Mouse (Mus musculus) left cerebral cortex, postnatal 4 days (tissue): ENCODE data around the gene Trim17. TPM values are rescaled to one million over a fixed set of nuclear protein-coding genes. Genes with fewer than 3 reads are reported as not detected.
A peak's percentile ranks its signal among the peaks of the same experiment; 100 is the strongest.

Source experiments
- DNase-seq: peaks from one replicate; pipeline ENCODE4 v3.0.0-alpha.2; 2022
- intact Hi-C: fragments of 180-260 bp; cut with DNase I; formaldehyde crosslinking; loops from one replicate; pipeline ENCODE4 v1.15.1; 2025
- total RNA-seq, 2 experiments: library from RNA; stranded (reverse); gene quantifications; 2 replicates each; pipeline ENCODE4 v1.2.3; 2021

The Trim17 gene
- total RNA-seq = 1 to 10 TPM; 1.8 to 2.0 TPM

DNA sequence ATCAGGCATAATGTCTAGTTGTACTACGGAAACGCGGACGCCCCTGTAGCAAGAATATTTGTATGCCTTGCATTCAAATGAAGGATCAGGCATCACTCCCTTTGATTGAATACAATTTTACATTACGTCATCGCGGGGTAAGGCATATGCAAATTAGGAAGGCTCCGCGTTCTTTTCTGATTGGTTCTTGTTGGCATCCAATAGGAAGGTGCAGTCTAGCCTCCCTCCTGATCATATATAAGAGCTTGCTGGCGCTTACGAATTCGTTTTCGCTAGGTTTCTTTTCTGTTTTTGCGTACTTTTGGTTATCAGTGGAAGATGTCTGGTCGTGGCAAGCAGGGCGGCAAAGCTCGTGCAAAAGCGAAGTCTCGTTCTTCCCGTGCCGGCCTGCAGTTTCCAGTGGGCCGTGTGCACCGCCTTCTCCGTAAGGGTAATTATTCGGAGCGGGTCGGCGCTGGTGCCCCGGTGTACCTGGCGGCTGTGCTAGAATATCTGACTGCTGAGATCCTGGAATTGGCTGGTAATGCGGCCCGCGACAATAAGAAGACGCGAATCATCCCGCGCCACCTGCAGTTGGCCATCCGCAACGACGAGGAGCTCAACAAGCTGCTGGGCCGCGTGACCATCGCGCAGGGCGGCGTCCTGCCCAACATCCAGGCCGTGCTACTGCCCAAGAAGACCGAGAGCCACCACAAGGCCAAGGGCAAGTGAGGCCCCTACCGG, at the start of gene Trim17, which contains the start of gene Hist3h2a:
Gene Trim17, plus strand, starts transcription at position 266 of the 723 bp plus-strand sequence.
Gene Hist3h2a, plus strand, starts transcription at position 266 of the 723 bp plus-strand sequence.
- peak; percentile 89 for DNase-seq
- intact Hi-C loops = loop anchor here (10.0 kb wide), 1 partner anchor 250 kb away; the partner anchor contains the start of genes 2310033P09Rik and Mrpl55

DNA sequence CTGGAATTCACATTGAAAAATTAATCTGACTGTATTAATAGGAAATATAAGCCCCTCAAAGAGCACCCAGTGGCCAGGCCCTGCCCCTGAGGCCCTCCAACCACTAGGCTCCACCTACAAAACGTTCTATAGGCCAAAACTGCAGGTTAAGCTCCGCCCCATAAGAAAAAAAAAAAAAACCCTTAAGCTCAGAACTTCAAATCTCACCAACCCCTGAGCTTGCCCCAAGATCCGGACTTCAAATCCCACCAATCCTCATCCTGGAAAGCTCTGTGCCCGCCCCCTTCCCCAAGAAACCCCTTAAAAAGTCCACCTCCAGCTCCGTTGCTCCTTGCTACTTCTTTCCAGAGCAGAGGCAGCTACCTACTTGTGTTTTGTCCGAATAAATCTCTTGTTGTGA, 49.6 kb upstream of the Trim17 start:
- intact Hi-C loops = no loop called here
- no peak for DNase-seq

DNA sequence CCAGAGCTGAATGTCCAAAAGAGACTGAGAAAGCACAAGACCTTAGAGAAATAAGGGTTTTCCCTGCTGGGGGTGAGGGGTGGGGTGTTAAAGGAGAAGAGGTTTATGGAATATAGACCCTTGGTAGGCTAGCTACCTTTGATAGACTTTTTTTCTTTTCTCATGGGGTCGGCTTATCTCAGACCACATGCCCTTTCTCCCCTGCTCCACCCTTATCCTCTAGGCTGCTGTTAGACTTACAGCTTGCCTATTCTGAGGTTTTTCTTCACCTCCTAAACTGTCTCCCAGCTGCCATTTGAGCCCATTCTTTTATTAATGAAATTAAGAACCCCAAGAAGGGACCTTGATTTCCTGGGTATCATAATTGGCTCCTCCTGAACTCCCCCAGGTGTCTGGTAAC, 40.7 kb upstream of the Trim17 start:
- DNase-seq = no peak
- intact Hi-C loops = no loop called here

DNA sequence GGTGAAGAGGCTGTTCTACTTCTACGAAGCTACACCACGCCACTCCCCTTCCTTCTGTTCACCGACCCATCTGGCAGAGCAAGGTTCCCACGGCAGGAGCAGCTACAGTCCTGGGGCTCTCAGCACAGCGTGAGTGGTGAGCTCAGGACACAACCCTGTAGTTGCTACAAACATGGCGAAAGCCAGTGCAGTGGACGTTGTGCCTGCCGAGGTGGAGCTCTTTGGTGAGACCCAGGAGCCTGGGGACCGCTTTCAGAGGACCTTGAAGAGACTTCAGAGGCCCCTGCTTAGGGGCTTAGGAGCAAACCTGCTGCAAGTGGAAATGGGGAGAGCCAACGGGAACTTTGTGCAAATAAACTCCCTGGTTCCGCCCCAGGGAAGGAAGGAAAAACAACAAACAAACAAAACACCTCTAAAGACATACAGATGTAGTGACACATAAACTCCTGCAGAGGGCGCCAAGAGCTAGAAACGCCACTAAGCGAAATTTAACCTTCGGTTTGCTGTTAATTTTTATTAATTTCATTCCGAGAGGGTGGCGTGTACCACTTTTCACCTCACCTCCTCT, 39.9 kb upstream of the Trim17 start:
- DNase-seq = peak; percentile 19
- intact Hi-C loops = no loop called here

DNA sequence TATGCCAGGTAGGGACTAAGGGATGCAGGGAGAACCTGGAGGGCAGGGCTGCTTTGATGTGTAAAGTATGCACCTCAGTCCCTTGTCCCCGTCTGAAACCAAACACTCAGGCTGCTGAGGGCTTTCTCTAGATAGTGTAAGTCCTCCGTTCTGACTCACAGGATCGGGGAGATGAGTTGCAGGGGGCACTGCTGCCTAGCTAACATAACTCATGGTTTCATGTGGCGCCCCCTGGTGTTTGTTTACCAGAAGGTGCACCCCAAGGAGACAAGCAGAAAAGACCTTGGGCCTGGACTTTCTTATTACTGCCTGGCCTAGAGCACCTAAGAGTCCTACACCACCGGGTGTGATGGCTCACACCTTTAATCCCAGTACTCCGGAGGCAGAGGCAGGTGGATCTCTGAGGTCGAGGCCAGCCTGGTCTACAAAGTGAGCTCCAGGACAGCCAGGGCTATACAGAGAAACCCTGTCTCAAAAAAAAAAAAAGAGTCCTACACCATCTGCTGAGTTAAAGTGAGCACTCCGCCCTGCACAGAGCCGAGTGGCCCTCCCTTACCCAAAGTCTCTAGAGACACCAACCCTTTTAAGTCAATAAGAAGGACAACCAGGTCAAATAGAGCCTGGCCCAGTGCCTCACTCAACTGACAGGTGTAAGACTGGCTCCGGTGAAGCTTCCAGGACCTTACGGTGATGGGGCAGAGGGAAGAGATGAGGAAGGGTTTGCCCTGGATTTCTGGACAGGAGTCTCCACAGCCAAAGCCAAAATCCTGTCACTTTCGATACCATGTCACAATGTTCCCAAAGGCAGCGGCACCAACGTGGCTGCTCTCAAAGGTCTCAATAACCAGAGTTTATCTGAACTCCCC, 37.4 kb upstream of the Trim17 start:
- intact Hi-C loops = no loop called here
- DNase-seq = peak; percentile 43

DNA sequence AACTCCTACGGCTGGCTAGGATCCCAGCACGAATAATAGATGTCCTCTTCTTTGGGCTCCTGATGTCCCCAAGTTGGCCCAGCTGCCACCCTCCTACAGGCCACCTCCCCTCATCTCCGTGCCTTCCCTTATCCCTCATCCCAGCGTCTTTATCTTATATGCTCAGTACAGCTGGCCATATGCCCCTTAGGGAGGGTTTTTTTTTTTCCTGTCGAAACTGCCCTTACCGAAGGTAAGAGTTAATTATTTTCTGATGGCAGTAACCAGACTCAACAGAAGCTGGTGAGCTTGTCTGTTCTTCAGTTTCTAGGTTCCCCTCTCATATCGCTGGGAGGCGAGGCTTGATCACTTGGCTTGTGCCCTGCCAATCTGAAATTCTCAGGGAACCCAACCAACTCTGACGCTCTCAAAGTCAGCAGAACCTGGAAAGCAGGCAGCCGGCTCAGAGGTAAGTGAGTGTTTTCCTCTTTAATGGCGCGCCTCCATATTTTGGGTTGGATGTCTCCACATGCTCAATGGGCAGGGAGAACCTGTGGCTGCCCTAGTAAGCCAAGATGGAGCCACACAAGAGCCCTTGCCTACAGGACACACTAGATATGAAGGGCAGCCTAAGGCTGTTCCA, 36.6 kb upstream of the Trim17 start, which contains the start of gene Btnl10:
Gene Btnl10, plus strand, starts transcription at position 164 of the 622 bp plus-strand sequence.
- no peak for DNase-seq
- intact Hi-C loops = no loop called here

DNA sequence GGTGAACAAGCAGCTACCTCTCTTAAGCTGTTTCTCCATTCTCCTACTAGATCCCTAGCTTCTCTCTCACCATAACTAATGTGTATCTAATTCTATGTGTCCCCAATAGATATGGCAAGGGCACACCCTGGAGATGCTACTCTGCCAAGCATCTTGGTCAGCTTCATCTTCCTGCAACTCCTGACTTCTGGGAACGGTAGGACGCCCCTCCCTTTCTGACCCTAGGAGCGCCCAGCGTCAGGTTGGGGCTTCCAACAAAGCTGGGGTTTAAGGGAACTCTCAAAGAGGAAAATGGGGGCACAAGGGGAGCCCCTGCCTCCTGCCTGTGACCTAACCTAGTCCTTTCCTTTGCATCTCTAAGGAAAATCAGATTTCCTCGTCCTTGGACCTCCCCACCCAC, 35.7 kb upstream of the Trim17 start:
- intact Hi-C loops = no loop called here
- DNase-seq = no peak

DNA sequence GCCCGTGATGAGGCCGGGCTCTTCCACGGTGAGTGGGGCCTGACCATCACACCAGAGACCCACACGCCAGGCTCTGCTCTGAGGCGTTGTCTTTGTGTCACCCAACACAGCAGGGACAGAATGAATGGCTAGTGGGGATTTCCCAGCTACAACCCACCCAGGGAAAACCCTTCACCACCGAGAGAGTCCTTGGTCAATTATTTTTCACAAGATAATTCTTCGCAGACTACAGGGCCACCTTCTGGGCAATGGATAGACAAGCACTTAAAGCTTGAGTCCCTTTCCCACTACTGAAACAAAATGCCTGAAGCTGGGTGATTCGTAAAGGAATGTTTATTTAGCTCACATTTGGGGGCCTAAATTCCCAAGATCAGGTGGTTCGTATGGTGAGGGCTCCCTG, 32.1 kb upstream of the Trim17 start:
- intact Hi-C loops = loop anchor here (10.0 kb wide), 1 partner anchor 372 kb away; the partner anchor contains the start of gene Wnt3a
- no peak for DNase-seq

DNA sequence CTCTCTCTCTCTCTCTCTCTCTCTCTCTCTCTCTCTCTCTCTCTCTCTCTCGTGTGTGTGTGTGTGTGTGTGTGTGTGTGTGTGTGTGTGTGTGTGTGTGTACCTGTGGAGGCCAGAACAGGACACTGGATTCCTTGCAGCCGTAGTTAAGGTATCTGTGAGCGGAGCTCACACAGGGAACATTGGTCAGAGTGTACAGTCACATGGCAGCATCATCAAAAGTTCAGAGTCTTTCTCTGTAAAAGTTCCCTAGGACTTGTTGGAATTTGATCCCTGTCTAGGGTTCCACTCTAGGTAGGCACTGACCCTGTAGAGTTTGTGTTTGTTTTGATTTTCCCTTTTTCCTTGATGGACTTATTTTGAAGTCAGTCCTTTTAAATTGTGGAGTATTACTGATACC, 27.8 kb upstream of the Trim17 start:
- intact Hi-C loops = loop anchor here (10.0 kb wide), 1 partner anchor 368 kb away; the partner anchor contains the start of gene Wnt3a
- DNase-seq = no peak

DNA sequence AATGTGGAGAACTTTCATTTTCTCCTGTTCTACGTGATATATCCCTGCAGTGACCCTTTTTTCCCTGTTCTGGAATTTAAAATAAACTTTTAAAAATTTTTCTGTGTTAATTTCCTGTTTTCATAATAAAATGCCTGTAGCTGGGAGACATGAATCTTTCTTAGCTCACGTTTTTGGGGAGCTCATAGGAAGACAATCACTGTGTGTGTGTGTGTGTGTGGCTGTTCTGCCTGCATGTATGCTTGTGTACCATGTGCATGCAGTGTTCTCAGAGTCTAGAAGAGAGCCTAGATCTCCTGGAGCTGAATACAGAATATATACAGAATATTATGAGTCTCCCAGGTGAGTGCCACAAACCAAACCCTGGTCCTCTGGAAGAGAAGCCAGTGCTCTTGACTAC, 27.4 kb upstream of the Trim17 start:
- intact Hi-C loops = loop anchor here (10.0 kb wide), 1 partner anchor 368 kb away; the partner anchor contains the start of gene Wnt3a
- no peak for DNase-seq

DNA sequence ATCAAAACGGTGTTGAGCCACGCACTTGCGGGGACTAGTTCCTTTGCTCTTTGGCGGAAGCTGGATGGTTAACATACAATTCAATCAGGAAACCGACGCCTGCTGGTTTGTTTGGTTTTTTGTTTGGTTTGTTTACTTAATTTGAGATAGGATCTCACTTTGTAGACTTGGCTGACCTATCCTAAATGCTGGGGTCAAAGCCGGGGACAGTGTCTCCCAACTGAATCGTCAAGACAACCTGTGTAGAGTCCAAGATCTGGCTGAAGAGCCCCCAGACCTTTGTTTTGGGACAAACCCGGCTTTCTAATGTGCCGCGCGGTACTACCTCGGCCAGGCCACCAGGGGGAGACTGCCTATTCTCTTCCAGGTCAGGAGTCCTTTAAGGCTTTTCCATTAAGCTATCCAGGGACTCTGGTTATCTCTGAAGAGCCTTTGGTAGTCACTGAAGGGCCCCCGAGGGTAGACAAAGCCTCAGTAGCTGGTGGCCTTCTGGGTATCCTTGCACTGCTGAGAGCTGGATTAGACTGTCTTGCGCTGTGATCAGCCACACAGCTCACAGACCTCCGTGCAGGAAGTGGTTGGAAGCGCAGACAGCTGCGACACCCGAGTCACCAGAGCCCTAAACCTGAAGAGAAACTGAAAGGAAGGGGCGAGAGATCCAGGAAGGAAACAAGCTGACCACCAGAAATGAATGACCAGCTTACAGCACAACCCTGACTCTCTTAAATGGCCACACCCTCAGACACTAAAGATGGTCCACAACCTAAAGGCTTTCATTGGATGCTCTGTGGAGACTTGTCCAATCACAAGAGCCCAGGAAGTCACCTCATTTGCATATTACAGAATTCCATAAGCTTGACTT, 26.5 kb upstream of the Trim17 start:
- DNase-seq = peak; percentile 64
- intact Hi-C loops = loop anchor here (10.0 kb wide), 1 partner anchor 367 kb away; the partner anchor contains the start of gene Wnt3a

DNA sequence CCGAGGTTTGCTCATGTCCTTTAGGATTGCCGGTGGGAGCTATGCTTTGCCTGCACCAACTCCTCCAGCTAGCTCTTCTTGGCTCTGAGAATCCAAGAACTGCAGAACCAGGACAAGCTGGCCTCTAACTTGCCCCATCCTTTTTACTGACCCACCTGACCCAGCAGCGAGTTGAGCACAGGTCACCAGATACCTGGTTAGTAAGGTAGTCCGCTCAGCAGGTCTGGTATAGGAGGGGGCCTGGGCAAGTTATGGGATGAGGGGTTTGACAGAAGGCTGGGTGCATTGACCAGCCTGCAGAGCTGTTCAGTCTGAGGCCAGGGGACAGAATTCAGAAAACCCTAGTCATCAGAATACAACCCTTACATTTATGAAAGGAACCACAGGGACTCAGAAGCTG, 25.4 kb upstream of the Trim17 start:
- no peak for DNase-seq
- intact Hi-C loops = loop anchor here (10.0 kb wide), 1 partner anchor 366 kb away; the partner anchor contains the start of gene Wnt3a

DNA sequence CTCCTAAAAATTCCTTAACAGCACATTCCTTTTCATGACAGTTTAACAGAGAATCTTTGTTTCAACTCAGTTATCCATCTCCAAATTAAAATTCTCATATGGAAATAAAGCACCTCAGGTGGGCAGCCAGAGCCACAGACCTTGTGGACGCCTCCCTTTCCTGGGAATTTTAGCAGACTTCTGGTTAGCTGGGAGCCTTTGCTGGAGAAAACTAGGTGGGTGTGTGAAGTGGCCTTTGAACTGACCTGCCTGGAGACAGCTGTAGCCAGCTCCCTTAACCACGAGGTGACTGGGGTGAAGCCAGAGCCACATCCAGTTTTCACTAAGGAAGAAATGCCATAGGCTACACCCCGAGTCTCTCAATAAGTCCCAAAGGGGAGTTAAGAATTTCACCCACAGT, 24.8 kb upstream of the Trim17 start:
- intact Hi-C loops = loop anchor here (10.0 kb wide), 1 partner anchor 365 kb away; the partner anchor contains the start of gene Wnt3a
- no peak for DNase-seq

DNA sequence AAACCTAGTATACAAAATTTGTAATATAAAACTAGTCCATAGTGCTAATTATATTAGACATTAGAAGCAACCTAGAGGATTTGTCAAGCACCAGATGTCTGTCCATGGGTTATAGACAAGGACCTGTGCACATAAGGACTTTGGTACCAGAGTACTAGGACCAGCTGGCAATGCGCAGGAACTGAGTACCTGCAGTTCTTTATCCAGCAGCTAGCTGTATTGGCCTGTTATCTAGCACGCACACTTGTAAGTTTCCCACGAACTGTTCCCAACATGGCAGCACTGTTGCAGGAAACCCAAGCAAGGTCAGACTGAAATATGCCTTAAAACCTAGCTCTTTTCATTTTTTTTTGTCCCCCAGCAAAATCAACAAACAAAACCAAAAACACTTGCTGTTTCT, 24.2 kb upstream of the Trim17 start:
- intact Hi-C loops = no loop called here
- no peak for DNase-seq

DNA sequence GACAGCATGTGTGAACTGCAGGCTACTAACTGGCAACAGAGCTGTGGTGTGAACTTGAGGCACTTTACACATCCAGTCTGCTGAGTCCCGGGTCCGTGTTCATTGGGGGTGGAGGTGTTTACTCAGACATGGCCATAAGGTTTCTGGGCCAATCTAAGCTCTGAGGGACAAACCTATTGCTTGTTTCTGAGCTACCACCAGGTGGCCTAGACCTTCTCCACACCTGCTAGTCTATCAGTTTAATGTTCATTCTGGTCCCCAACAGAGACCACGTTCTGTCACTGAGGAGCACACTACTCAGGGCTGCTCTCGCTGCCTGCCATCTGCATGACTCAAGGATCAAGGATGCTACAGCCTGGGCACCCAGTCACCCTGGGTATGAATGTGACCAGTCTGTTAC, 22.9 kb upstream of the Trim17 start:
- intact Hi-C loops = no loop called here

DNA sequence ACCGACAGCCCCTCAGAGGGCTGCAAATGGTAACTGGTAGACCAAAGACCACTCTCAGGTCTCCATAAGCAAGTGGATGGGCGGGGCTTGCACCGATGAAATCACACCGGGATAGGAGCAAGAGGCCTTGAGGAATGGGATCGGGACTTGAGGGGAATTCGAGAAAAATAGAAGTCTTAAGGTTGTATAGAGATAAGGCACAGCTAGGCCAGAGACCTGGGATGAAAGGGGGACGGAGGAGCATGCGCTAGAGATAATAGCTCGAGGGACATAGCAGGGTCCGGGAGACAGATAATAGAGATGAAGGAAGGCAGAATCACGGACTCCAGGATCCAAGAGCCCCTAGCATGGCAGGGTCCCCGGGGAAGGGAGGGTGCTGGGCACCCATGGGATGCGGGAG, 16.6 kb upstream of the Trim17 start:
- intact Hi-C loops = no loop called here
- no peak for DNase-seq

More for the DNA sequence above, 22.9 kb upstream of the Trim17 start:
- DNase-seq = no peak

DNA sequence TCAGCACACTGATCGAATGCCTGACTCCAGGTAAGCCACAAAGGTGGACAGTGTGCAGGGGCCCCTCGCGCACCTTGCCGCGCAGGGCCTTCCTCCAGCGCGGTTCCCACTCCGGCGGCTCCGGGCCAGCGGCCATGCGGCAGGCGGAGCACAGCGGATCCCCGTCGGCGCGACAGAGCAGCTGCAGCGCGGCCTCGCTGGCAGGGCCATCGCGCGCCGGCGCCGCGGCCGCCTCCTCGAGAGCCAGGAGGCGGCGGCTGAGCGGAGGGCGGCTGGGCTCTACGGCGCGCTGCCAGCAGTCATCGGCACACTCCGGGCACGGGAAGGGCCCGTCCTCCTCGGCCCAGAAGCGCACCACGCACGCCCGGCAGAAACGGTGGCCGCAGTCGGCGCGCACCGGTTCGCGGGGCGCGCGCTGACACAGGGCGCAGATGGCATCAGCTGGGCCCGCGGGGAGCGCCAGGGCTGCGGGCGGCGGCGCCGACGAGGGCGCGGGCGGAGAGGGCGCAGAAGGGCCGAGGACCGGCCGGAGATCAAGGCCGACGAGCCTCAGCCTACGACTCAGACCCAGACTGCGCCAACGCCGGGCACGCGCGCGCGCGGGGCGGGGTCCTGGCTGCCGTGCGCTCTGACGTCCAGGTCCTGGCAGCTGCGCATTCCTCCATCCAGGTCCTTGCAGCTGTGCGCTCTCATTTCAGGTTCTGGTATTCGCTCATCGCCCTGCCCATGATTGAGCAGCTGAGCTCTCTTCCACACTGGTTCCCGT, 16.0 kb upstream of the Trim17 start, which contains the start of gene Rnf187:
Gene Rnf187, minus strand, starts transcription at position 595 of the 766 bp plus-strand sequence.
- intact Hi-C loops = no loop called here
- peak; percentile 93 for DNase-seq

DNA sequence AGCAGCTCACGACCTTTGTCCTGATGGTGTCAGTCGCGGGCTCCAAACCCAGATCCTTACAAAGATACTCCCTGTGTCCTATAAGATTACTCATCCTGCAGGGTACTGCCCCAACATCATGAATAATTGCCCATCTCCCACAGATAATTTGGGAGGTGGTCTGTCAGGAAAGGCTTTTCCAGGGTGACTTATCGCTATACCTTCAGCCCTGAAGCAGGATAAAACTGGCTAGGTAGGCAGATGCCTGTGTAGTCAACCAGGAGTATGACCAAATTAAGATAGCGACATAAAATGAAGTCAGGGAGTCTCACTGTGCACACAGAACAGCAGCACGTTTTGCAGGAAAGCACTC, 15.4 kb upstream of the Trim17 start:
- no peak for DNase-seq
- intact Hi-C loops = no loop called here

DNA sequence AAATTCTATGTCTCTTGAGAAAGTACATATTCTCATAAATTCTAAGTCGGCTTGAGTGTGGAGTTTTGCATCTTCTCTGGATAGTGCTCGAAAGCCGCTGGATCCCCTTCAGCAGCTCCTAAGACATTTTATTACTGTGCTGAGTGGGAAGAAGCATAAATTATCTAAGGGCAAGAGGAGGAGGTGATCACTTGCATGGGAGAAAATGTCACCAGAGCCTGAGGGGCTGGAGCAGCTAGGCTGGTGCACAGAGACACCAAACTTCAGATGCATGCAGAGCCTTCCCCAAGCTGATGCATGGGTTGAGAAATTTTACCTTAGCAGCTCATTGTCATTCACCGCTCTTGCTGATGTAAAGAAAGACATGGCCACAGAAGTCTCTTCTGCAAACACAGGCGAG, 10.3 kb upstream of the Trim17 start:
- no peak for DNase-seq
- intact Hi-C loops = no loop called here
